Mouse (Mus musculus) effector memory CD4-positive, alpha-beta T cell, adult 7 months (primary cell): ENCODE measurements around the gene Lgi4. TPM values are rescaled to one million over a fixed set of nuclear protein-coding genes. Genes with fewer than 3 reads are reported as not detected.

Source experiments
- polyA plus RNA-seq: library from polyadenylated mRNA; unstranded; fragments of 100-300 nt; shearing (Covaris generic); gene quantifications from one replicate; pipeline ENCODE4 v1.2.1, GENCODE M21; 2017

Gene Lgi4
- not detected for polyA plus RNA-seq

GRCm38 (mm10) chr7:31059108-31059507, at the start of gene Lgi4:
TSS of gene Lgi4 (plus strand) at chr7:31059342.

GRCm38 (mm10) chr7:31042431-31042910, 16.7 kb upstream of the Lgi4 start, which contains the start of gene Fxyd5:
TSS of gene Fxyd5 (minus strand) at chr7:31042481.

GRCm38 (mm10) chr7:31051321-31052021, 7.7 kb upstream of the Lgi4 start, which contains the start of gene Fxyd7:
TSS of gene Fxyd7 (minus strand) at chr7:31051467.

GRCm38 (mm10) chr7:31057071-31057470, 2.1 kb upstream of the Lgi4 start, which contains the start of gene Fxyd1:
TSS of gene Fxyd1 (minus strand) at chr7:31057199.

GRCm38 (mm10) chr7:31076492-31076891, 17.4 kb downstream of the Lgi4 start, which contains the start of gene Fxyd3:
TSS of gene Fxyd3 (minus strand) at chr7:31076704.

GRCm38 (mm10) chr7:31115182-31115581, 56.0 kb downstream of the Lgi4 start, which contains the start of gene Hpn:
TSS of gene Hpn (minus strand) at chr7:31115290.

Other genes starting within 250 kb of the Lgi4 start
- 0.27 TPM for gene Ffar2, start 235.6 kb upstream of the Lgi4 start, polyA plus RNA-seq
- not detected for gene Ffar3, start 203.2 kb upstream of the Lgi4 start, polyA plus RNA-seq
- gene Ffar1, start 197.8 kb upstream of the Lgi4 start, polyA plus RNA-seq: not detected
- 26.8 TPM for gene Cd22, start 179.0 kb upstream of the Lgi4 start, polyA plus RNA-seq
- gene Mag, start 144.5 kb upstream of the Lgi4 start, polyA plus RNA-seq: 0.26 TPM
- gene Hamp2, start 134.7 kb upstream of the Lgi4 start, polyA plus RNA-seq: not detected
- not detected for gene Hamp, start 115.3 kb upstream of the Lgi4 start, polyA plus RNA-seq
- 14.3 TPM for gene Usf2, start 102.5 kb upstream of the Lgi4 start, polyA plus RNA-seq
- 9.2 TPM for gene Lsr, start 85.9 kb upstream of the Lgi4 start, polyA plus RNA-seq
- gene Fam187b, start 85.6 kb upstream of the Lgi4 start, polyA plus RNA-seq: 0.33 TPM
- gene Fxyd5, start 16.9 kb upstream of the Lgi4 start, polyA plus RNA-seq: 1,577 TPM
- 0.85 TPM for gene Fxyd7, start 7.9 kb upstream of the Lgi4 start, polyA plus RNA-seq
- gene Fxyd1, start 2.1 kb upstream of the Lgi4 start, polyA plus RNA-seq: not detected
- not detected for gene Fxyd3, start 17.4 kb downstream of the Lgi4 start, polyA plus RNA-seq
- gene Hpn, start 55.9 kb downstream of the Lgi4 start, polyA plus RNA-seq: not detected
- not detected for gene Scn1b, start 67.7 kb downstream of the Lgi4 start, polyA plus RNA-seq
- 372 TPM for gene Gramd1a, start 96.6 kb downstream of the Lgi4 start, polyA plus RNA-seq
- gene Scgb2b2, start 231.2 kb downstream of the Lgi4 start, polyA plus RNA-seq: not detected
- not detected for gene Scgb1b2, start 232.5 kb downstream of the Lgi4 start, polyA plus RNA-seq